Mouse (Mus musculus): ENCODE measurements at regions not wholly inside any gene's neighbourhood (a gene's known extent, or its start where the extent isn't known, plus 50 kb on each side); places are given as distances from the start of the nearest gene placed in this dataset.
"Not testable (repeated sequence)": the region's sequence is repeated elsewhere in the genome, so short reads cannot be mapped to it uniquely, and the experiment has no call there.

GRCm38 (mm10) chr5:74792936-74793335, 90.2 kb upstream of the Lnx1 start:
- no peaks in the 10 kb centered on the region for H3K27me3 ChIP-seq (ENCODE audit: control insufficient read depth, insufficient read depth, low read length)
- no peak overlapping the region for H3K4me2 ChIP-seq (ENCODE audit: low read depth, severe bottlenecking)
- ATAC-seq (ENCODE audit: insufficient number of reproducible peaks, low FRiP score, low TSS enrichment, low read depth) (peak; percentile 49; the same call in 1 of the 2 replicates), DNase-seq (ENCODE audit: low spot score) (peak; percentile 72)
- H3K36me3 ChIP-seq (ENCODE audit: control insufficient read depth, insufficient read depth, low read length), result no peaks in the 10 kb centered on the region
- peaks cover 7% of the 10 kb centered on the region for H3K4me1 ChIP-seq (ENCODE audit: control insufficient read depth, insufficient read depth, low read length)
- H3K4me3 ChIP-seq (ENCODE audit: low read depth, low read length), result no peak overlapping the region
- H3K27ac ChIP-seq (replicated peaks; ENCODE audit: low read depth, low read length), result peak overlapping the region; percentile 93
- no peak overlapping the region for H3K9ac ChIP-seq (ENCODE audit: low read length)
- 8% methylated on average over 8 of the region's 8 CpGs for WGBS
- no peaks in the 10 kb centered on the region for H3K9me3 ChIP-seq (ENCODE audit: control insufficient read depth, low read length)

- H3K27ac ChIP-seq (replicated peaks; ENCODE audit: low read depth, low read length), result peak overlapping the region; percentile 93
- WGBS, result under 1% methylated on average over 7 of the region's 7 CpGs
Measured at GRCm38 (mm10) chr5:74792301-74792700, 89.6 kb upstream of the Lnx1 start.

GRCm38 (mm10) chr5:74790501-74790900, 87.8 kb upstream of the Lnx1 start:
- WGBS, result 91% methylated on average over 4 of the region's 4 CpGs

More at GRCm38 (mm10) chr5:74792301-74792700, 89.6 kb upstream of the Lnx1 start:
- Histone ChIP-seq H3K4me1 (ENCODE audit: control insufficient read depth, insufficient read depth, low read length) (peaks cover 7% of the 10 kb centered on the region), H3K4me2 (ENCODE audit: low read depth, severe bottlenecking) (peak overlapping the region; percentile 24; the same call in 1 of the 2 replicates), H3K4me3 (ENCODE audit: low read depth, low read length) (no peak overlapping the region), H3K9ac (ENCODE audit: low read length) (peak overlapping the region; percentile 28; the same call in 1 of the 2 replicates), H3K27me3 (ENCODE audit: control insufficient read depth, insufficient read depth, low read length) (no peaks in the 10 kb centered on the region), H3K36me3 (ENCODE audit: control insufficient read depth, insufficient read depth, low read length) (no peaks in the 10 kb centered on the region), H3K9me3 (ENCODE audit: control insufficient read depth, low read length) (no peaks in the 10 kb centered on the region)
- DNase-seq (ENCODE audit: low spot score) (peak; percentile 84), ATAC-seq (ENCODE audit: insufficient number of reproducible peaks, low FRiP score, low TSS enrichment, low read depth) (peak; percentile 69)

GRCm38 (mm10) chr5:74783906-74784305, 81.2 kb upstream of the Lnx1 start:
- 53% methylated on average over 9 of the region's 9 CpGs for WGBS
- H3K4me2 ChIP-seq (ENCODE audit: low read depth, severe bottlenecking), result no peak overlapping the region
- no peaks in the 10 kb centered on the region for H3K9me3 ChIP-seq (ENCODE audit: control insufficient read depth, low read length)
- no peaks in the 10 kb centered on the region for H3K36me3 ChIP-seq (ENCODE audit: control insufficient read depth, insufficient read depth, low read length)
- 0 out of 2 replicates have a peak, but pooled peaks cover 3% of the 10 kb centered on the region for H3K4me1 ChIP-seq (ENCODE audit: control insufficient read depth, insufficient read depth, low read length)
- H3K27ac ChIP-seq (replicated peaks; ENCODE audit: low read depth, low read length), result no peak overlapping the region
- no peak for ATAC-seq (ENCODE audit: insufficient number of reproducible peaks, low FRiP score, low TSS enrichment, low read depth)
- H3K9ac ChIP-seq (ENCODE audit: low read length), result no peak overlapping the region
- H3K4me3 ChIP-seq (ENCODE audit: low read depth, low read length), result no peak overlapping the region
- H3K27me3 ChIP-seq (ENCODE audit: control insufficient read depth, insufficient read depth, low read length), result no peaks in the 10 kb centered on the region
- DNase-seq (ENCODE audit: low spot score), result no peak

More at GRCm38 (mm10) chr5:74790501-74790900, 87.8 kb upstream of the Lnx1 start:
- H3K4me1 ChIP-seq (ENCODE audit: control insufficient read depth, insufficient read depth, low read length); H3K4me2 ChIP-seq (ENCODE audit: low read depth, severe bottlenecking); DNase-seq (ENCODE audit: low spot score); H3K4me3 ChIP-seq (ENCODE audit: low read depth, low read length); H3K9ac ChIP-seq (ENCODE audit: low read length); H3K36me3 ChIP-seq (ENCODE audit: control insufficient read depth, insufficient read depth, low read length); H3K27me3 ChIP-seq (ENCODE audit: control insufficient read depth, insufficient read depth, low read length); ATAC-seq (ENCODE audit: insufficient number of reproducible peaks, low FRiP score, low TSS enrichment, low read depth); H3K27ac ChIP-seq (replicated peaks; ENCODE audit: low read depth, low read length); H3K9me3 ChIP-seq (ENCODE audit: control insufficient read depth, low read length): not testable (repeated sequence)

- Histone ChIP-seq H3K4me3 (ENCODE audit: low read depth, low read length) (no peak overlapping the region), H3K27ac (replicated peaks; ENCODE audit: low read depth, low read length) (no peak overlapping the region), H3K36me3 (ENCODE audit: control insufficient read depth, insufficient read depth, low read length) (no peaks in the 10 kb centered on the region), H3K9me3 (ENCODE audit: control insufficient read depth, low read length) (no peaks in the 10 kb centered on the region), H3K9ac (ENCODE audit: low read length) (no peak overlapping the region), H3K4me1 (ENCODE audit: control insufficient read depth, insufficient read depth, low read length) (0 out of 2 replicates have a peak, but pooled peaks cover 10% of the 10 kb centered on the region), H3K4me2 (ENCODE audit: low read depth, severe bottlenecking) (no peak overlapping the region), H3K27me3 (ENCODE audit: control insufficient read depth, insufficient read depth, low read length) (no peaks in the 10 kb centered on the region)
- DNase-seq (ENCODE audit: low spot score) (no peak), ATAC-seq (ENCODE audit: insufficient number of reproducible peaks, low FRiP score, low TSS enrichment, low read depth) (no peak)
- WGBS, result 90% methylated on average over 1 of the region's 1 CpGs
Measured at GRCm38 (mm10) chr5:74778076-74778465, 75.4 kb upstream of the Lnx1 start.

GRCm38 (mm10) chr5:74777381-74778075, 74.8 kb upstream of the Lnx1 start:
- no peak overlapping the region for H3K9ac ChIP-seq (ENCODE audit: low read length)
- no peaks in the 10 kb centered on the region for H3K27me3 ChIP-seq (ENCODE audit: control insufficient read depth, insufficient read depth, low read length)
- H3K4me2 ChIP-seq (ENCODE audit: low read depth, severe bottlenecking), result no peak overlapping the region
- H3K27ac ChIP-seq (replicated peaks; ENCODE audit: low read depth, low read length), result no peak overlapping the region
- no peaks in the 10 kb centered on the region for H3K9me3 ChIP-seq (ENCODE audit: control insufficient read depth, low read length)
- ATAC-seq (ENCODE audit: insufficient number of reproducible peaks, low FRiP score, low TSS enrichment, low read depth) (no peak), DNase-seq (ENCODE audit: low spot score) (no peak)
- 0 out of 2 replicates have a peak, but pooled peaks cover 10% of the 10 kb centered on the region for H3K4me1 ChIP-seq (ENCODE audit: control insufficient read depth, insufficient read depth, low read length)
- 71% methylated on average over 10 of the region's 10 CpGs for WGBS
- H3K4me3 ChIP-seq (ENCODE audit: low read depth, low read length), result no peak overlapping the region
- H3K36me3 ChIP-seq (ENCODE audit: control insufficient read depth, insufficient read depth, low read length), result no peaks in the 10 kb centered on the region

- Histone ChIP-seq H3K9ac (ENCODE audit: low read length) (no peak overlapping the region), H3K4me2 (ENCODE audit: low read depth, severe bottlenecking) (no peak overlapping the region), H3K4me3 (ENCODE audit: low read depth, low read length) (no peak overlapping the region), H3K9me3 (ENCODE audit: control insufficient read depth, low read length) (no peaks in the 10 kb centered on the region), H3K27ac (replicated peaks; ENCODE audit: low read depth, low read length) (no peak overlapping the region), H3K4me1 (ENCODE audit: control insufficient read depth, insufficient read depth, low read length) (0 out of 2 replicates have a peak, but pooled peaks cover 10% of the 10 kb centered on the region), H3K27me3 (ENCODE audit: control insufficient read depth, insufficient read depth, low read length) (no peaks in the 10 kb centered on the region), H3K36me3 (ENCODE audit: control insufficient read depth, insufficient read depth, low read length) (no peaks in the 10 kb centered on the region)
- ATAC-seq (ENCODE audit: insufficient number of reproducible peaks, low FRiP score, low TSS enrichment, low read depth) (no peak), DNase-seq (ENCODE audit: low spot score) (no peak)
- WGBS, result 87% methylated on average over 3 of the region's 3 CpGs
Measured at GRCm38 (mm10) chr5:74776081-74776480, 73.4 kb upstream of the Lnx1 start.

- Histone ChIP-seq H3K4me3 (ENCODE audit: low read depth, low read length) (no peak overlapping the region), H3K27me3 (ENCODE audit: control insufficient read depth, insufficient read depth, low read length) (no peaks in the 10 kb centered on the region), H3K4me1 (ENCODE audit: control insufficient read depth, insufficient read depth, low read length) (0 out of 2 replicates have a peak, but pooled peaks cover 10% of the 10 kb centered on the region), H3K4me2 (ENCODE audit: low read depth, severe bottlenecking) (no peak overlapping the region), H3K36me3 (ENCODE audit: control insufficient read depth, insufficient read depth, low read length) (no peaks in the 10 kb centered on the region), H3K27ac (replicated peaks; ENCODE audit: low read depth, low read length) (no peak overlapping the region), H3K9ac (ENCODE audit: low read length) (no peak overlapping the region), H3K9me3 (ENCODE audit: control insufficient read depth, low read length) (no peaks in the 10 kb centered on the region)
- 84% methylated on average over 3 of the region's 3 CpGs for WGBS
- no peak for ATAC-seq (ENCODE audit: insufficient number of reproducible peaks, low FRiP score, low TSS enrichment, low read depth)
- DNase-seq (ENCODE audit: low spot score), result no peak
Measured at GRCm38 (mm10) chr5:74775596-74775995, 72.9 kb upstream of the Lnx1 start.

All from limb, embryonic 11.5 days (tissue).